Mouse (Mus musculus): ENCODE measurements at regions not wholly inside any gene's neighbourhood (a gene's known extent, or its start where the extent isn't known, plus 50 kb on each side); places are given as distances from the start of the nearest gene placed in this dataset.

DNA sequence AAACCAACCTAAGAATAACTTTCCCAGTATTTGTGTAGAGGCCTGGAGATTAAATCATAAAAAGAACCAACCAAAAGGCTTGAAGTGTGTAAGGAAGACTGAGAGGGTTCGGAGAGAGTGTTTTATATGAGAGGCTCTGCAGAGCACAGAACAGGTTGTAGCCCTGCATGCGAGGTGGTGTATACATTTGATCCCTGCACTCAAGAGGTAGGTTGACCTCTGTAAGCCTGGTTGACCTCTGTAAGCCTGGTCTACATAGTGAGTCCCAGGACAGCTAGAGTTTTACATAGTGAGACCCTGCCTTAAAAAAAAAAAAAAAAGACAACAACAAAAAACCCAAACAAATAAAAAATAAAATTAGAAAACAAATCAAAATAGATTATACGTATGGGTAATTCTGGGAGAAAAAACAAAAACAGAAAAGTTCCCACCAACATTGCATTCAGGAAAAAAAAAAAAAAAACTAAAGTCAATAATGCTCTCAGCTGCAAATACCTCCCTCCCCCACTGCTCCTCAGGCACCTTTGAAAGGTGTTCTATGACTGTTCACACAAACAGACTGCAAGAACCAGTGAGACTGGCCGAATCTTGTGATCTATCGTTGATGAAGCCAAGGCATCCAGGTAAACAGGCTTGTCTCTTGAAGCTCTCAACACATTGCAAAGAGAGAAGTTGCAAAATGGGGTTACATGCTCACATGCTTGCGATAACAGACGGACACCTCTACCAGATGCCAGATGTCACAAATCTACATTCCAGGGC lies 57.3 kb upstream of the Med4 start:
- TF ChIP-seq GATA1 (IDR thresholded peaks at IDR 0.05; ENCODE audit: borderline replicate concordance, low read length) (no peak), FLI1 (IDR thresholded peaks at IDR 0.05; ENCODE audit: low read length) (no peak)
